Mouse (Mus musculus) megakaryocyte progenitor cell, adult 5-6 weeks (primary cell): ENCODE measurements at regions not wholly inside any gene's neighbourhood (a gene's known extent, or its start where the extent isn't known, plus 50 kb on each side); places are given as distances from the start of the nearest gene placed in this dataset.
"Not testable (repeated sequence)": the region's sequence is repeated elsewhere in the genome, so short reads cannot be mapped to it uniquely, and the experiment has no call there.

Experiments
- ATAC-seq: replicated peaks from 2 replicates; pipeline ENCODE4 v1.8.0; 2016; ENCODE audit warnings: mild to moderate bottlenecking, moderate TSS enrichment, inconsistent platforms; ENCODE audit not compliant: poor library complexity

DNA sequence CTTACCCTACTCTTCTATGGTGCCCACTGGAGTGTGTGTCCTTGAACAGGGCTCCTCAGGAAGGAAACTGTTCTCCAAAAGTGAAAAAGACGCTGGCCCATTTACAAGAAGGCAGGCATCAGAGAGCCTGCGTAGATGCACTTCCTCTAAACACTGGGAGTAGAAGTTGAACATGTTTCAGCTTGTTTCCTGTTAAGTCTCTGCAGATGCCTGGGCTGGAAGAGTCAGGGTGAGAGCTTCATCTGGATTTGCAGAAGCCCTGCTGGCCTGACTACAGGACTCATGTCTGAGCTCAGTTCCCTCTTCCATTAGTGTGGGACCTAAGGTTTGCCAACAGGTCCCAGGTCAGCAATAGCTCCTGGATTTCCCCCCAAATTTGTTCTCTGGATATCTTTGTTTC lies 54.7 kb upstream of the Nlrp1b start:
- ATAC-seq: peak; percentile 77

DNA sequence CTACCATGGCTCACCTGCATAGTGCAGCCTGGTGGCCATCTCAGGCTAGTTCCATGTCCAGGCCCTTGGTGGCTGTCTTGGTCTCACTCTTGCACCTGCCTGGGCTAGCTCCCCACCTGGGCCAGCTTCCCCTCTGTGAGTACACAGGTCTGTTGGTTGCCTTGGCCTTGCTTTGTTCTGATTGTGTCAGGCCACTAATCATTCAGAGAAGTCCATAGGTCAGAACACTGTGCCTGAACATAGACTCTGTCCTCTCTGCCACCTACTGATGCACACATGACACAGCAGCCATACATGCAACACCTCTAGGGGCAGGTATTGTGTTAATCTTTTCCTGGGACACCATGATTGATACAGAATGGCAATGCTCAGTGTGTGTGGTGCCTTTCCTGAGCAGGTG lies 57.7 kb upstream of the Nlrp1b start:
- not testable (repeated sequence) for ATAC-seq

DNA sequence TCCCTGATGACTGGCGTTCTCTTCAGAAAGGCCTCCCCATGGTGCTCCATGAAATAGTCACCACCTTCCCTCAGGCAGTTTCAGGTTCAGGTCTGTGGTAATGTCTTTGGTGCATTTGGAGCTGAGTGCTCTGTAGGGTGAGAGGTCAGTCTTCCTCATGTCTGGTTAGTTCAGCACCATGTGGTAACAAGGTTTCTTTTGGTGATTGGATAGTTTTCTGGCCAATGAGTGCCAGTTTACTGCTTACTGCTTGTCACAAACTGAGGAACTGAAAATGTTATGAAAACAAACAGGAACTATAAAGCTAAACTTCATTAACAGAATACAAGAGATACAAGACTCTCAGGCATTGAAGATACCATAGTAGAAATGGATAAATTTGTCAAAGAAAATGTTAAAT lies 59.0 kb upstream of the Nlrp1b start:
- no peak for ATAC-seq

DNA sequence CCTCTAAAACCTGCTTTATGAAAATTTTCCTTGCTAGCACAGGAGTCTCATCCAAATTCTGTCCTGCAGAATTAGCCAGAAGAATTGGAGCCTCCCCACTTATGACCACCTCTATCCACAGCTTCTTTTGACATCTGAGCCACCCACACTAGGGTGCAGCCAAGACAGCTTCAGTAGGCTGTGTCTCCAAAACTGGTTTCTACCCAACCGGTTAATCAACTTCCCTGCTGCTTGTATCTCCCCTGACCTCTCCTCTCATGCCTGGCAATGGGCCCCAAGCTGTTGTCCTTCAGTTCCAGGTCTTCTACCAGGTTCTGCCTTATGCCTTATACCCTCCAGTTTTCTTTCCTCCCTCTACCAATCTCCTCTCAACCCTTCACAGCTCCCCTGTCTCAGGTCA lies 68.9 kb upstream of the Nlrp1b start:
- ATAC-seq: no peak

DNA sequence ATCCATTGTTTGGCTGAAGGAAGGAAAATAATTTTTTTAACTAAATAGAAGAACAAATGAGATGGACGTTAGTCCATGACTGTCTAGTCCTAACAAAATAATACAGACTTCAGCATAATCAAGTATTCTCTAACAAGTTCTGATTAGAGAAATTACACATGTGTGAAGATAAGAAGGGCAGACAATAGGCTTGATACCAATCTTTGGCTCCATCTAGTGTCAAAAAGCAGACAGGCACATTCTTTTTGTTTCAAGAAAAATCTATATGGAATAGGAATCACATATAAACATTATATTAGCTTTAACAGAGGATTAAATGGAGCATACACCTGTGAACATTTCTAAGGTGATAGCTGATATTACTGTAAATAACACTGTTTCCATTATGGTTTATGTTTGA lies 92.9 kb upstream of the Nlrp1b start:
- ATAC-seq: peak; percentile 52; the same call in 1 of the 2 replicates

DNA sequence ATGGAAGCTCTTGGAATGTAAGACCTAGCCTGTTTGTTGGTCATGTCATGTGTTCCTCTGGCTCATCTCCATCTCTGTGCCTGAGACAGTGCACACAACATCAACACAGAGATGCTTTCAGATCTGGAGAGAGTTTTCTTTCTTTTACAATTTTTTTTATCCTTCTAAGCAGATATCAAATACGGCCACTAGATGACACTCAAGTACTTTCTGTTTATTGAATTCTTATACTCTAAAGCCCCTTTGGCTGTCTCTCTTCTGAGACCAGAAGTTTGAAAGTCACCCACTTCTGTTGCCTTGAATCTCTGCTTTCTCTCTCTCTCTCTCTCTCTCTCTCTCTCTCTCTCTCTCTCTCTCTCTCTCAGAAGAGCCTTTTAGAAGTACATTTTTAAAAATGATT lies 106.9 kb upstream of the Nlrp1b start:
- no peak for ATAC-seq

DNA sequence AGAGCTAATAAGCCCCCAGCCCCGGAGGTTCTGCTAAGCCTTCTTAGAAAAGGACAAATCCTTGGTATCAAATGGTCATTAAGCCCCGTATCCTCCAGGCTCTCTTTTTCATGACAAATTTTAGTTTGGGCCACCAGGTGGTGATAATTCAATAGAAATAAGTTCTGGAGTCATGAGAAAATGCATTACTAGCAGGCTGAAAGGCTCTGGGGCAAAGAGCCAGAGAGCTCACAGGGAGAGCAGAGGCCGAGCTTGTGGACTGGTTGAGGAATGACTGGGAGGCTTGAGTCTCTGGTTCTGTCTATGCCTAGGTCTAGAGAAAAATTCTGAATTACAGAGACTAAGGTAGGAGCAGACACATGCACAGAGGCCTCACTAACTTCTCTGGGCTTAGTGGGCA lies 115.5 kb upstream of the Nlrp1b start:
- no peak for ATAC-seq

DNA sequence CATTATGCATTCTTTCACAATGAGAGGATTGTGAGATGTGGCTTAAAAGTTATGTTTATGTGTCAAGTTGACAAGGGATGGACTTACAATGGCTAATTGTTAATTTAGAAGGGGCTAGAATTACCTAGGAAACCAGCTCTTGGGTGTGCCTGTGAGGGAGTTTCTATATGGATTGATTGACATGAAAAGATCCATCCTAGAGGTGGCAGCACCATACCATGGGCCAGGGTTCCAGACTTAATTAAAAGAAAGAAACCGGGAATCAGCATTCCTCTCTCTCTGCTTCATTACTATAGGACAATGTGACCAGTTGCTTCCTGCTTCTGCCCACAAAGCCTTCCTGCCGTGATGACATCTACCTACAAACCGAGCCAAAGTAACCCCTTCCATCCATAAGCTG lies 126.6 kb upstream of the Nlrp1b start:
- no peak for ATAC-seq

DNA sequence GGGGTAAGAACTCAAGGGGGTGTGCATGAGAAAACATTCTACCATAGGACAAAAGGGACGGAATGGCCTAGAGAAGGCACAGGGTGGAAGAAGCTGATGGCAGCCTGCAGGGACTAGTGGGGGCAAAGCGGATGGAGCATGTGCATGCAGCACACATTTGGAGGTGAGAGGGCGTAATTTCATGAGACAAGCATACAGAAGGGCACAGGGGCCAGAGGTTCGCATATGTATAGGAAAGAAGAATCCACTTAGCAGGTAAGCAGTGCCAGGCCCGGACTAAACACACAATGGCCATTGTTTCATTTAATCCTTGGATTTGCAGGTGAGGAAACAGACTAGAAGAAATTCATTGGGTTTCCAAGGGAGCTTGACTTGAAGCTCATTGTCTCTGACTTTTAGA lies 130.3 kb upstream of the Nlrp1b start:
- ATAC-seq: no peak

DNA sequence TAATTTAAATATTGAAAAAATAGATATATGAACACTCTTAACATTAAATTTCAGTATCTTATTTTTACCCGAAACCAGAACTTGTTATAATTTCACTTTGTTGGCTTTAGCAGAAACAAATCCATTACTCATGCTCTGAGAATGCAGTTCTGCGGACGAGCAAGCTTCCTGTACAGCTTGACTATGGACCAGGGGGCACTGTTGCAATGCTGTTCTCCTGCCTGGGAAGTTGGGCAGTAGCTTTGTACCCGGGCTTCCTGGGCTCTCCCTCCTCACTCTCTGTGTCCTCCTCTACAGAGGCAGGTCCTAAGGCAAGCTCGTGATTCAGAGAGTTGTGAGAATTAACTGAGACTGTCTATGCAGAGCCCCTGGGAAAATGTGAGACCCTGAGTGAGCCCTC lies 141.3 kb upstream of the Nlrp1b start:
- ATAC-seq: no peak

DNA sequence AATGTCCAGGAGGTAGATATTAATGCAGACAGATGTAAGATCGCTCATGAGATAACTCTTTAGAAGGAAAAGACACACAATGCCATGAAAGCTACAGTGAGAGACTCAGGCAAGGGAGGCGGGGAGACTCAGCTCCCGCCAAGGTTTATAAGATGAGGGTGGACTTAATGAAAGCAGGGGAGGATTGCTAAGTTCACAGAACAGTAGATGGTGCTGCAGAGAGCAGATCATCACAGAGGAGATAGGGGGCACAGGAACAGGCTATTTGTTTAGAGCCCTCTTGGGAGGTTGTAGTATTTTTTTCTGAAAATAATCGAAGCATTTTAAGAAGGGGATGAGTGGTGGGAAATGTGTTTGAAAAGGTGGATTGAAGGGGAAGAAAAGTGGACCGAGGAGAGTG lies 144.6 kb upstream of the Nlrp1b start:
- no peak for ATAC-seq

DNA sequence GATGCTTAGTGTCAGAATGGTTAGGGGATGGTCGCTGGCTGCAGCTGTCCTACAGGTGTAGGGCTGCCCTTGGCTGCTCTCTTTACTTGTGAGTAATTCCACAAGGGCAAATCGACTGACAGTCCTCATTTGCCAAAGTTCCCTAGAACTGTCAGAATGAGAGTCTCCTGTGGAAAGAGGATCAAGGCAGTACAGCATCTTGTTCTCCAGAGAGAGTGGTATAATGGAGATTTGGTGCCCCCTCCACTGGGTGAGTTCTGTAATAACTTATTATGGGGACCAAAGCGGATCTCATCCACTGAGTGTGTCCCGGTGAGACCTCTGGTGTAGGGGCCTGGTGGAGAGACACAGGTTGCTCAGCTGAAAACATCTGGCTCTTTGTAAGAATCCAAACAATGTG lies 157.9 kb upstream of the Nlrp1b start:
- ATAC-seq: no peak

DNA sequence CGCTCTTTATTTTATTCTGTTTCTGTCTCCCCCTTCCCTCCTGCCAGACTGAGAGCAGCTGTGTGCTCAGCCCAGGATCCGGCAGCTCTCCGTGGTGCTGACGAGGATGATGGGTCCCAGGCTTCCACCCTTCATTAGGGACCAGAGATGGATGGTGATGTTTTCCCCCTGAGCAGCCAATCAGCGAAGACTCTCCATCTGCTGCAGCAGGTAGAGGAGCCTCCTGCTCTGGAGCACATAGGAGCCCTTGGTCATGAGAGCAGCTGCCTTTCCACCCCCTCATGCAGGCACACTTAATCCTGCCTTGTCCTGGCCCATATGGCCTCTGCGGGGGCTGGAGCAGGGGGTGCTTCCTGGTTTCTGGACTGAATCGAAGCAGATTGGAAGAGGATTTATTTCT lies 159.1 kb upstream of the Nlrp1b start:
- ATAC-seq: no peak

DNA sequence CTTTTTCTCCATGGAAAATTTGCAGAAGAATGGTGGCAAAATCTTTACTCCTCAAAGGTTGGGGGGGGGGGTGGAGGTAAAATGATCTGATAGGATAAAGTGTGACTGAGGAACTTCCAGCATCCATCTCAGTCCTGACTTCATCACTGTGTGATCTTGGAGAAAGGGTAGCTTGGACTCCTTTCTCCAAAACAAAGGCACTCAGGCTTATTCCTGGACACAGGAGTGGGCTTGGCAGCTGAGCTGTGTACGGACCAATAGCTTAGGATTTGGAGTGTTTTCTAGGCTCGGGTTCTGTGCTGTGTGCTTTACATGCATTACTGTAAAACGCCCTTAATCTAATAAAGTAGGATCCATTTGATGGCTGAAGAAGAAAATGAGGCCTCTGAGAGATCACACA lies 159.6 kb upstream of the Nlrp1b start:
- ATAC-seq: no peak

DNA sequence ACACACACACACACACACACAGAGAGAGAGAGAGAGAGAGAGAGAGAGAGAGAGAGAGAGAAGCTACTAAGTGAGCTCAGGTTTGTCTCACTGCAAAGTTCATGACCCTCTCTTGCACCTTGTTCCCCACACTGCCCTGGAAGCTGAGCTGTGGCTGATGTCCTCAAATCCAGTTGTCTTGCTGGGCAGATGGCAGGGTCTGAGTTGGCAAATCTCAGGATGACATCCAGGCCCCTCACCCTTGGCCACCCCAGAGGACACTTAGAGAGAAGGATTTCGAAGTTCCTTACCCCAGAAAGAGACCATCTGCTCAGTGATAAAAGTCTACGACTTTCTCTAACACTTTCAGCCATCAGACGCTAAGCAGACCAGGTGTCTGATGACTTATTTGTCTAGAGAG lies 160.1 kb upstream of the Nlrp1b start:
- no peak for ATAC-seq

DNA sequence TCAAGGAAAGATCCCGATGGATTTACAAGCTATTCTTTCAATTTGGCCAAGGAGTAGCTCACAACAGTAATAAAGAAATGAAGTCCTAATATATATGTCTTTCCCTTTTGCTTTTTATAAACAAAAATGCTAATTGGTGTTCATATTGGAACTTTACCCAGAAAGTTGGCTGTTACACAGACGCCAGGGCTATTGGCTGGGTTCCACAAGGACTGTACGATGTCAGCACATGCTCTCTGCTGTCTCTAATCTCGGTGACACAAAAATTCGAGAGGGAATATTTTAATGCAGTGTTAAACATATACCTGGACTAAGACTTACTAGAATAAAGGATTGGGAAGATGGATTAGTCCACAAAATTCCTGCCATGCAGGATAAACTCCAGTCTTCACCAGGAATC lies 162.9 kb upstream of the Nlrp1b start:
- ATAC-seq: no peak

DNA sequence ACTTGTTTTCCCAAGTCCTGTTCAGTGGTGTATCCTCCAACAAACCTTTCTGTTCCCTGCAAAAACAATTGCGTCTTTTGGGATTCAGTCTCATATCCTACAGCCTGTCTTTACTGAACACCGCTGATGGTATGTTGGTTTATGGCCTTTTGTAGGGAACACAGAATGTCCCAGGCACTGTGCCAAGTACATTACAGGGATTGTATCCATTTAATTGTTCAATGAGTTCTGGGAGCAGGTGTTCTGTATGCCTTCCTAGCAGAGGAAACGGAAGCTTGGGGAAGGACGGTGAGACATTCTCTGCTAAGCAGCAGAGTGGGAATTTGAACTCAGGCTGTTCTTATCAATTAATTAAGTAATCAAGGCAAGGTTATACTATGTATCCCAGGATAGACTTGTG lies 164.5 kb upstream of the Nlrp1b start:
- ATAC-seq: no peak

DNA sequence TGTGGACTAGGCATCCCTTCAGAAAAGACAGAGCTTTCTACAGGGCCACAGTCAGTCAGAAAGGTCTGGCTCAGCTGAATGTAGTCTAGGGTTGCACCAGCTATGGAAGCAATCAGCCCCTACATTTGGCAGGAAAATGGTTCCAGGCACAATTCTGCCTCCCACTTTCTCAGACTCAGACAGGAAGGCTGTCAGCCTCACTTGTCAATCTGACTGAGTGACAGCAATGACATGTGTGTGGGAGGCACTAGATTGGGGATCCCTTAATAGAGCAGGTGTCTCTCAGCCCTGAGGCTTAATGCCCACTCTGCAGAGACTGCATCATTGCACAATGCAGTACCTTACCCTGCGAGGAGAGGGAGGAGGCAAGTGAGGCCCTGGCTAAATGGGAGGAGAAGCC lies 165.1 kb upstream of the Nlrp1b start:
- ATAC-seq: no peak

DNA sequence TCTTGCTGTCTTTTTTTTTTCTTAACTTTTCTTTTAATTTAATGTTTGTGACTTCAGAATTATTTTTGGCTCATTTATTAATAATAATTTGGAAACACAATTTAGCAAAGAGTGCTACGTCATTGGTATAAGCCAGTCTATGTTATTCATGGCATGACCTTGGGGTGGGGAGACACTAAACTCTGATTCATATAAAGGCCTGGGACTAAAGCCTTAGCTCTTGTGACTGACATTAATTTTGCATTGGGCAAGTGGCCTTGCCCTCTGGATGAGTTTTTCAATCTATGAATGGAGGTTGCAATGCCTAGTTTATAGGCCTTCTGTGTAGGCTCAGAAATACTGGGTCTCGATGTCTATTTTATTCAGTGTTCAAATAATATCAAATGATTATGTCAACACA lies 169.8 kb upstream of the Nlrp1b start:
- ATAC-seq: no peak

DNA sequence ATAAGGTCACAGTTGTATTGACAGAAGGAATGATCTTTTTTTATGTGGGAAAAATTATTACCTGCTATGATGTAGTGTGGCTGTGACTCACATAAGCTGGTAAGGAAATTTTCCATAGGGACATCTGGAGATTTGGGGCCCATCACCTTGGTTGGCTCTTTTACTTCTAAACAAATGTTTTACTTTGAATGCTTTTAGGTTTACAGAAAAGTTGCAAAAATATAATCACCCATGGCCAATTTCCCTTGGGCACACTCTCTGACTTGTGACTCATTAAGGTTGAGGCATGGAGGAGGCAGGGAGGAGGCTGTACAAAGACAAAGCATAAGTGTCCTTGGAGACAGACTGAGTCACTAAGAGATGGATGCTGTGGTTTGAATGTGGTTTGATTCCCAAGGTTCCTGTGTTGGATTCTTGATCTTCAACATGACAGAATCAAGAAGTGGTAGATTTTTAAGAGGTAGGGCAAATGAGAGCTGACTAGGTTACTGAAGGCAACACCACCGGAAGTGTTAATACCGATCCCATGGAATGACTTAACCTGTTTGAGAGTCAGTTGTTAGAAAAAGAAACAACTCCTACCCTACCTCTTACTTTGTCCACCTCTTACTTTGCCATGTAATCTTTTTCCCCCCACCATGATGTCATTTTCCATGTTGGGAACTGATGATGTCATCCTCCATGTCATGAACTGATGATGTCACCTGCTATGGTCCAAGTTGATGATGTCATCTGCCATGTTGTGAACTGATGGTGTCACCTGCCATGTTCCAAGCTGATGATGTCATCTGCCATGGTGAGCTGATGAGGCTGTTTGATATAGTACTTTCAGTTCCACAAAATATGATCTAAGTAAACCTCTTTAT lies 171.1 kb upstream of the Nlrp1b start:
- no peak for ATAC-seq

DNA sequence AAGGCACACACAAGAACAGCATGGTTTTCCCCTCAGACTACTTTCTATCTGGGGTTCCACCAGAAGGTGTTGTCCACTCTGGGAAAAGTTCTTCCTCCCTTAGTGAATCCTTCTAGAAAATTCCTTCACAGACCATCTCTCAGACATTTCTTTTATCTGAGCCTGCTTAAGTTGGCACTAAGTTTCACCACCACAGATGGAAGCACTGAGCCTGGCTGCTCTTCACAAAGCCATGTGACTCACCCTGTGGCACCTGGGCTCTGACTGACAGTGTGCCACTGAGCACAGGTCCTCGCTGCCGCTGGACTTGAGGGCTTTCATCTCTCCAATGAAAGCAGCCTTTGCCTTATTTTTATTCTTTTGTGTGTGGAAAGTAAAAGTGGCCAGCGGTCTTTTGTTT lies 173.8 kb upstream of the Nlrp1b start:
- no peak for ATAC-seq

DNA sequence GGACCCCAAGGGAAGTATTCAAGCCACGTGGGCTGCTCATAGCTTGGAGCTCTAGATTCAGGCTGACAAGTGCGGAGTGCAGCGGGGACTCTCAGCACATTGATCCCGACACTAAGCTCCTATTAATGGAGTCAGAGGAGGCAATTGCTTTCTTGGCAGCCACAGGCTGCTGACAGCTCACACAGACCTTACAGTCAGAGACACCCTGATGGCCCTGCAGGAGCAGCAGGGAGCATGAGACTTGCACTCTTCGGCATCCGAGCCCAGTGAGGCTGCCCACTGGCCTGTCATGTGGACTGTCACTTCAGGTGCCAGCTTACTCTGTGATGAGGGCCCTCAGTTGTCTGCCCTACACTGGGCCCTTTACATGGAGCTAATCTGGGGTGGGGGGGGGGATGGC lies 176.5 kb upstream of the Nlrp1b start:
- no peak for ATAC-seq

DNA sequence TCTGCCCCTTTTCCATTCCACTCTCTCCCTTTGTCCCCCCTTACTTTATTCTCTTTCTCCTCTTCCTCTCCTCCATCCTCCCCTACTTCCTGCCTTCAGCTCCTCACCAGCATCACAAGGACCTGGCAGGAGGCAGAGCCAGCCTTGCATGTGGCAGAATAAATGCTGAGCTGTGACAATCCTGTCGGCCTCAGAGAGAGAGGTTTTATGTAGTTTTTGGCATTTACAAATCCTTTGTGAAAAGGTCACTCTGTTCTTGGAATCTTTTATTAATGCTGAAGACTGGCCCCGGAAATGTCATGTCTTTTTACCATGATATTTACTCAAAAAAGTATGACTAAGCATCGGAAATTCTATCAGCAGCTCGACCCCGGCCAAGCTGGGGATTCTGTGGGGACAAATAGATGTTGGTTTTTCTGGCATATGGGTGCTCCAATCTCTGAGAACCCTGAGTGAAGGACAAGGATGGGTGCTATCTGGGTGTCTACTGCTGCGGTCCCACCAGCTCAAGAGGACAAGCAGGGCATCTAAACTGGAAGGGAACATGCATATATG lies 178.8 kb upstream of the Nlrp1b start:
- no peak for ATAC-seq
